Mouse (Mus musculus) testis, adult 2 months (tissue): ENCODE data around the gene Caln1. TPM values are rescaled to one million over a fixed set of nuclear protein-coding genes. Genes with fewer than 3 reads are reported as not detected.

ENCODE experiments used
- H3K27ac ChIP-seq: fragments of 200-500 bp; 2 replicates; pipeline ENCODE4 v1.5.1; 2012; ENCODE audit warnings: low read depth, low read length; ENCODE audit not compliant: control insufficient read depth, insufficient read depth
- H3K27me3 ChIP-seq: fragments of 200-500 bp; 2 replicates; pipeline ENCODE4 v1.6.1; 2012; ENCODE audit warnings: mild to moderate bottlenecking, low read length, moderate library complexity; ENCODE audit not compliant: control insufficient read depth, insufficient read depth
- H3K36me3 ChIP-seq: fragments of 200-500 bp; 2 replicates; pipeline ENCODE4 v1.6.1; 2012; ENCODE audit warnings: mild to moderate bottlenecking, low read length; ENCODE audit not compliant: control insufficient read depth, insufficient read depth
- H3K4me1 ChIP-seq: fragments of 200-500 bp; 2 replicates; pipeline ENCODE4 v1.6.1; 2012; ENCODE audit warnings: low read length; ENCODE audit not compliant: control insufficient read depth, insufficient read depth
- H3K4me3 ChIP-seq: fragments of 200-500 bp; 2 replicates; pipeline ENCODE4 v1.5.1; 2012; ENCODE audit warnings: low read depth, mild to moderate bottlenecking, low read length, moderate library complexity, mixed read lengths; ENCODE audit not compliant: control insufficient read depth
- CTCF ChIP-seq: fragments of 200-500 bp; IDR thresholded peaks from 2 replicates; pipeline ENCODE4 v1.5.1; 2012; ENCODE audit warnings: low read depth, mild to moderate bottlenecking, inconsistent platforms, low read length, moderate library complexity; ENCODE audit not compliant: control insufficient read depth, insufficient read depth, insufficient replicate concordance
- POLR2A ChIP-seq: fragments of 200-500 bp; IDR thresholded peaks from 2 replicates; pipeline ENCODE4 v1.6.1; 2012; ENCODE audit warnings: low read depth, mild to moderate bottlenecking, inconsistent platforms, low read length, moderate library complexity; ENCODE audit not compliant: control insufficient read depth
- polyA plus RNA-seq: library from polyadenylated mRNA; depleted of rRNA; stranded (reverse); fragments of >200 nt; gene quantifications from 2 replicates; pipeline ENCODE4 v1.2.3, GENCODE M21; 2012; rRNA removed

Caln1 gene
- 1.3 TPM in 2 replicates for polyA plus RNA-seq

- no peak within 1 kb of the TSS for H3K4me3 ChIP-seq
Measured at GRCm38 (mm10) chr5:130369237-130369636, at the start of gene Caln1. Caln1 (plus strand) TSS chr5:130369455.

GRCm38 (mm10) chr5:130319783-130320182 lies 49.5 kb upstream of the Caln1 start:
- Histone ChIP-seq H3K27ac (no peak overlapping the region), H3K27me3 (no peaks in the 10 kb centered on the region), H3K4me1 (no peaks in the 10 kb centered on the region), H3K36me3 (no peaks in the 10 kb centered on the region), H3K4me3 (no peak overlapping the region)
- no peak for TF ChIP-seq CTCF
- TF ChIP-seq POLR2A, result no peak

More at GRCm38 (mm10) chr5:130369237-130369636, at the start of gene Caln1:
- Histone ChIP-seq H3K27me3 (no peaks in the 10 kb centered on the region), H3K4me1 (peaks cover 3% of the 10 kb centered on the region; the same call in 1 of the 2 replicates), H3K36me3 (no peaks in the 10 kb centered on the region), H3K27ac (no peak within 1 kb of the TSS)
- TF ChIP-seq CTCF (no peak), POLR2A (no peak)

GRCm38 (mm10) chr5:130320485-130320884 lies 48.8 kb upstream of the Caln1 start:
- no peaks in the 10 kb centered on the region for H3K4me1 ChIP-seq
- no peak for TF ChIP-seq POLR2A
- TF ChIP-seq CTCF, result no peak
- no peak overlapping the region for H3K27ac ChIP-seq
- no peaks in the 10 kb centered on the region for H3K27me3 ChIP-seq
- no peaks in the 10 kb centered on the region for H3K36me3 ChIP-seq
- no peak overlapping the region for H3K4me3 ChIP-seq

GRCm38 (mm10) chr5:130325486-130325885 lies 43.8 kb upstream of the Caln1 start:
- Histone ChIP-seq H3K36me3 (no peaks in the 10 kb centered on the region), H3K4me1 (no peaks in the 10 kb centered on the region), H3K27me3 (no peaks in the 10 kb centered on the region), H3K4me3 (no peak overlapping the region), H3K27ac (no peak overlapping the region)
- no peak for TF ChIP-seq CTCF
- no peak for TF ChIP-seq POLR2A

GRCm38 (mm10) chr5:130327615-130328263 lies 41.5 kb upstream of the Caln1 start:
- H3K36me3 ChIP-seq, result no peaks in the 10 kb centered on the region
- H3K27me3 ChIP-seq, result no peaks in the 10 kb centered on the region
- H3K27ac ChIP-seq, result no peak overlapping the region
- no peak overlapping the region for H3K4me3 ChIP-seq
- no peak for TF ChIP-seq POLR2A
- TF ChIP-seq CTCF, result no peak
- H3K4me1 ChIP-seq, result no peaks in the 10 kb centered on the region

GRCm38 (mm10) chr5:130328366-130328765 lies 40.9 kb upstream of the Caln1 start:
- H3K27me3 ChIP-seq, result no peaks in the 10 kb centered on the region

GRCm38 (mm10) chr5:130329889-130330288 lies 39.4 kb upstream of the Caln1 start:
- TF ChIP-seq CTCF (no peak), POLR2A (no peak)
- H3K27me3 ChIP-seq, result no peaks in the 10 kb centered on the region
- H3K36me3 ChIP-seq, result no peaks in the 10 kb centered on the region
- no peak overlapping the region for H3K4me3 ChIP-seq
- H3K27ac ChIP-seq, result no peak overlapping the region
- no peaks in the 10 kb centered on the region for H3K4me1 ChIP-seq

More at GRCm38 (mm10) chr5:130328366-130328765, 40.9 kb upstream of the Caln1 start:
- Histone ChIP-seq H3K4me3 (no peak overlapping the region), H3K36me3 (no peaks in the 10 kb centered on the region), H3K27ac (no peak overlapping the region), H3K4me1 (no peaks in the 10 kb centered on the region)
- TF ChIP-seq POLR2A (no peak), CTCF (no peak)
